Mouse (Mus musculus) neutrophil, adult 65 days (primary cell): ENCODE data around the gene Btbd6. TPM values are rescaled to one million over a fixed set of nuclear protein-coding genes. Genes with fewer than 3 reads are reported as not detected.

Source experiments
- total RNA-seq: library from RNA; stranded (reverse); gene quantifications from 2 replicates; pipeline ENCODE4 v1.2.4, GENCODE M21; 2023

The Btbd6 gene
- total RNA-seq = 2.0 and 3.6 TPM in 2 replicates

GRCm38 (mm10) chr12:112976371-112977073, at the start of gene Btbd6:
Gene Btbd6, plus strand, starts transcription at chr12:112976482.

GRCm38 (mm10) chr12:112929562-112930352, 46.5 kb upstream of the Btbd6 start, which contains the start of gene Jag2:
Gene Jag2, minus strand, starts transcription at chr12:112929776.

GRCm38 (mm10) chr12:112941776-112942713, 34.2 kb upstream of the Btbd6 start, which contains the start of gene Nudt14:
Gene Nudt14, minus strand, starts transcription at chr12:112942124.

GRCm38 (mm10) chr12:113000294-113001132, 24.2 kb downstream of the Btbd6 start, which contains the start of gene Brf1:
Gene Brf1, minus strand, starts transcription at chr12:113000704.

GRCm38 (mm10) chr12:113013604-113014558, 37.6 kb downstream of the Btbd6 start, which contains the start of gene Pacs2:
Gene Pacs2, plus strand, starts transcription at chr12:113014508.

Other genes starting within 250 kb of the Btbd6 start
- 184 and 208 TPM in 2 replicates for gene Pld4, start 215.8 kb upstream of the Btbd6 start, total RNA-seq
- 0.50 and 0.73 TPM in 2 replicates for gene Ahnak2, start 173.8 kb upstream of the Btbd6 start, total RNA-seq
- 2.0 and 3.2 TPM in 2 replicates for gene Clba1, start 167.5 kb upstream of the Btbd6 start, total RNA-seq
- gene Cdca4, start 147.1 kb upstream of the Btbd6 start, total RNA-seq = 30.0 and 37.4 TPM in 2 replicates
- gene Gpr132, start 108.3 kb upstream of the Btbd6 start, total RNA-seq = 41.6 and 52.2 TPM in 2 replicates
- gene Jag2, start 46.7 kb upstream of the Btbd6 start, total RNA-seq = 0.27 and 0.82 TPM in 2 replicates
- gene Nudt14, start 34.4 kb upstream of the Btbd6 start, total RNA-seq = 6.1 and 7.4 TPM in 2 replicates
- 55.0 and 78.7 TPM in 2 replicates for gene Brf1, start 24.2 kb downstream of the Btbd6 start, total RNA-seq
- gene Pacs2, start 38.0 kb downstream of the Btbd6 start, total RNA-seq = 42.7 and 56.7 TPM in 2 replicates
- gene Tex22, start 98.0 kb downstream of the Btbd6 start, total RNA-seq = 0.36 TPM in 1 of 2 replicates, not detected in the other
- 14.7 and 18.9 TPM in 2 replicates for gene Mta1, start 121.8 kb downstream of the Btbd6 start, total RNA-seq
- 2.3 and 4.2 TPM in 2 replicates for gene Crip2, start 163.8 kb downstream of the Btbd6 start, total RNA-seq
- gene Crip1, start 169.8 kb downstream of the Btbd6 start, total RNA-seq = 334 and 480 TPM in 2 replicates
- gene Tedc1, start 179.9 kb downstream of the Btbd6 start, total RNA-seq = 10.5 and 12.2 TPM in 2 replicates
- not detected in 2 replicates for gene Tmem121, start 209.4 kb downstream of the Btbd6 start, total RNA-seq